Mouse (Mus musculus) MEL (cell line): ENCODE measurements around the gene B430306N03Rik.

Experiments used
- CTCF ChIP-seq, 3 experiments: IDR thresholded peaks in 2 of 3; conservative IDR thresholded peaks in 1 of 3; 2 replicates each; pipeline ENCODE4 v1.5.1; 2011 to 2012; ENCODE audit warnings: low read length in 3 of 3, low read depth in 2 of 3, mild to moderate bottlenecking in 2 of 3, improper control_type of control experiment in 1 of 3, inconsistent platforms in 1 of 3, mixed read lengths in 1 of 3, moderate library complexity in 1 of 3; ENCODE audit not compliant: control insufficient read depth in 1 of 3, insufficient read depth in 1 of 3, poor library complexity in 1 of 3, severe bottlenecking in 1 of 3
- HCFC1 ChIP-seq: IDR thresholded peaks from 2 replicates; pipeline ENCODE4 v1.6.1; 2012; ENCODE audit warnings: low read depth, mild to moderate bottlenecking, inconsistent platforms, low read length, improper control_type of control experiment, moderate library complexity
- MEF2A ChIP-seq: IDR thresholded peaks from 2 replicates; pipeline ENCODE4 v1.6.1; 2014; ENCODE audit warnings: low read depth, mild to moderate bottlenecking, inconsistent platforms, low read length, improper control_type of control experiment; ENCODE audit not compliant: poor library complexity, insufficient replicate concordance, severe bottlenecking; ENCODE audit errors: extremely low read depth
- POLR2A ChIP-seq, 2 experiments: IDR thresholded peaks; 2 replicates each; pipeline ENCODE4 v1.6.1; 2011 to 2012; ENCODE audit warnings: low read length in 2 of 2, mild to moderate bottlenecking in 2 of 2, control low read depth in 1 of 2, improper control_type of control experiment in 1 of 2, low read depth in 1 of 2, moderate library complexity in 1 of 2; ENCODE audit not compliant: control insufficient read depth in 1 of 2, insufficient read depth in 1 of 2, poor library complexity in 1 of 2
- USF2 ChIP-seq, 2 experiments: IDR thresholded peaks; 2 replicates each; pipeline ENCODE4 v1.6.1; 2011 to 2012; ENCODE audit warnings: improper control_type of control experiment in 2 of 2, low read length in 2 of 2, borderline replicate concordance in 1 of 2, inconsistent platforms in 1 of 2, low read depth in 1 of 2, mild to moderate bottlenecking in 1 of 2; ENCODE audit not compliant: insufficient read depth in 1 of 2

- TF ChIP-seq CTCF (IDR thresholded peaks at IDR 0.05 in 2 of 3, conservative IDR thresholded peaks at IDR 0.05 in 1 of 3; ENCODE audit: control insufficient read depth in 1 of 3, insufficient read depth in 1 of 3, low read depth in 2 of 3, low read length in 3 of 3, poor library complexity in 1 of 3, severe bottlenecking in 1 of 3) (no peak), MEF2A (no peak), POLR2A (IDR thresholded peaks at IDR 0.05; ENCODE audit: control insufficient read depth in 1 of 2, insufficient read depth in 1 of 2, low read depth in 1 of 2, low read length in 2 of 2, poor library complexity in 1 of 2) (no peak), USF2 (IDR thresholded peaks at IDR 0.05; ENCODE audit: borderline replicate concordance in 1 of 2, insufficient read depth in 1 of 2, low read depth in 1 of 2, low read length in 2 of 2) (no peak), HCFC1 (no peak)
These were observed 47.6 kb downstream of the B430306N03Rik start for GRCm38 (mm10) chr17:48363421-48363965.
